Mouse (Mus musculus): ENCODE data around the gene 1700028P14Rik. TPM values are rescaled to one million over a fixed set of nuclear protein-coding genes. Genes with fewer than 3 reads are reported as not detected.
"Not testable (repeated sequence)": the region's sequence is repeated elsewhere in the genome, so short reads cannot be mapped to it uniquely, and the experiment has no call there.

Gene 1700028P14Rik
- total and polyA plus RNA-seq, 3 experiments: not detected

DNA sequence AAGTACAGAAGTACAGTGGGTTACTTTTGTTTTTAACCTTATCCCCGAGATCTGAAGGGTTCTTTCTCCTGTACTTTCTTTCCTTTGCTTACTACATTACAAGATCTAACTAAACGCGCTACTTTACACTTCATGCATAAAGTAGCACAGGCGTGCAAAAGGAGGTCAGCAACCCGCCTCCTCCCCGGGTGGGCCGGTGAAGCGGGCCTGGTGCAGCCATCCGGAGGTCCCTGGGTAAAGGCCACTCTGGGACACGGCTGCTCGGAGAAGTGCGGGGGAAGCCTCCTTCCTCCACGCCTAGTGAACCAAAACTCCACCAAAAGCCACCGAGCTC, 34.3 kb upstream of the 1700028P14Rik start (continued):
- no peak for TF ChIP-seq SIN3A (IDR thresholded peaks at IDR 0.05; ENCODE audit: low read length)
- TF ChIP-seq MXI1 (IDR thresholded peaks at IDR 0.05; ENCODE audit: low read depth, low read length): peak; percentile 52
- no peak for TF ChIP-seq ZC3H11A (IDR thresholded peaks at IDR 0.05; ENCODE audit: low read depth, low read length)
- TF ChIP-seq ZMIZ1 (IDR thresholded peaks at IDR 0.05; ENCODE audit: low read depth, low read length): no peak
- TF ChIP-seq TBP (IDR thresholded peaks at IDR 0.05; ENCODE audit: low read depth, low read length): 0 out of 2 replicates have a peak, but pooled peaks have one; percentile 31
- TF ChIP-seq ZKSCAN1 (IDR thresholded peaks at IDR 0.05; ENCODE audit: low read depth, low read length): no peak
- peak in 1 of 2 experiments; percentile 89; a peak in 1 of 4 replicates for TF ChIP-seq POLR2A (IDR thresholded peaks at IDR 0.05; ENCODE audit: control insufficient read depth in 1 of 2, insufficient read depth in 1 of 2, low read depth in 1 of 2, low read length in 2 of 2, poor library complexity in 1 of 2)
- TF ChIP-seq ZNF384 (IDR thresholded peaks at IDR 0.05; ENCODE audit: low read depth, low read length): no peak
- TF ChIP-seq TCF12 (IDR thresholded peaks at IDR 0.05; ENCODE audit: low read depth, low read length): no peak
- TF ChIP-seq MAX (IDR thresholded peaks at IDR 0.05; ENCODE audit: low read length): 0 out of 2 replicates have a peak, but pooled peaks have one; percentile 18
- no peak for TF ChIP-seq RCOR1 (IDR thresholded peaks at IDR 0.05; ENCODE audit: low read depth, low read length)

- not testable (repeated sequence) for H3K9ac ChIP-seq (ENCODE audit: control insufficient read depth, low read depth, low read length, poor library complexity, severe bottlenecking); H3K4me3 ChIP-seq (ENCODE audit: control insufficient read depth in 1 of 2, insufficient read depth in 1 of 2, low read depth in 2 of 2, low read length in 2 of 2); H3K36me3 ChIP-seq (ENCODE audit: control insufficient read depth in 1 of 2, insufficient read depth in 2 of 2, low read length in 2 of 2); H3K4me1 ChIP-seq (ENCODE audit: control insufficient read depth in 1 of 2, insufficient read depth in 2 of 2, low read length in 2 of 2); H3K79me2 ChIP-seq (ENCODE audit: control insufficient read depth, insufficient read depth, low read length, poor library complexity); DNase-seq (ENCODE audit: low read depth, low spot score); H3K27me3 ChIP-seq (ENCODE audit: control insufficient read depth in 1 of 2, insufficient read depth in 2 of 2, low read length in 2 of 2); H3K9me3 ChIP-seq (replicated peaks; ENCODE audit: insufficient read depth, low read length); H3K27ac ChIP-seq (ENCODE audit: control insufficient read depth, low read depth, low read length)
These were observed 23.0 kb upstream of the 1700028P14Rik start for GRCm38 (mm10) chr19:23675656-23676055.

DNA sequence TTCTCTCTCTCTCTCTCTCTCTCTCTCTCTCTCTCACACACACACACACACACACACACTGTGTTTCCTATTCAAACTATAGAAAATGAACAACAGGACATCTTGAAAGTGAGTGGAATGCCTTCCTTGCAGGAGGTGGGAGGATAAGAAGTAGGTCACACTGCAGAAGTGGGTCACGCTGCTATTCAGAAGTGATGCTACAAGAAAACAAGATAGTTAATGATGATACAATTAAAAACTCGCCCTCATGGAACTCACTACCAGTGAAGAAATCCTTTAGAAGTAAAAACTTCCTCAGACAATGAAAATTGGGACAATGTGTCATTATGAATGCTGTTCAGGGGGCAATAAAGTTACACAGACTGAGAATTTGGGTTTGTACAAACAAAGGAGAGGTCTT, 20.4 kb upstream of the 1700028P14Rik start:
- no peak overlapping the region for H3K27ac ChIP-seq (ENCODE audit: control insufficient read depth, low read depth, low read length)
- no peaks in the 10 kb centered on the region for H3K79me2 ChIP-seq (ENCODE audit: control insufficient read depth, insufficient read depth, low read length, poor library complexity)

GRCm38 (mm10) chr19:23668142-23668655, 15.6 kb upstream of the 1700028P14Rik start:
- H3K9me3 ChIP-seq (replicated peaks; ENCODE audit: insufficient read depth, low read length): no peaks in the 10 kb centered on the region
- H3K27ac ChIP-seq (ENCODE audit: control insufficient read depth, low read depth, low read length): no peak overlapping the region
- no peaks in the 10 kb centered on the region for H3K79me2 ChIP-seq (ENCODE audit: control insufficient read depth, insufficient read depth, low read length, poor library complexity)
- no peaks in the 10 kb centered on the region for H3K4me1 ChIP-seq (ENCODE audit: control insufficient read depth in 1 of 2, insufficient read depth in 2 of 2, low read length in 2 of 2)
- no peak for DNase-seq (ENCODE audit: low read depth, low spot score)
- no peak overlapping the region for H3K9ac ChIP-seq (ENCODE audit: control insufficient read depth, low read depth, low read length, poor library complexity, severe bottlenecking)
- no peak for TF ChIP-seq CTCF (IDR thresholded peaks at IDR 0.05 in 2 of 3, conservative IDR thresholded peaks at IDR 0.05 in 1 of 3; ENCODE audit: control insufficient read depth in 1 of 3, insufficient read depth in 1 of 3, low read depth in 2 of 3, low read length in 3 of 3, poor library complexity in 1 of 3, severe bottlenecking in 1 of 3)
- TF ChIP-seq JUND (IDR thresholded peaks at IDR 0.05; ENCODE audit: low read depth, low read length): no peak
- no peak for TF ChIP-seq EP300 (IDR thresholded peaks at IDR 0.05; ENCODE audit: low read depth in 1 of 2, low read length in 2 of 2)
- TF ChIP-seq ZMIZ1 (IDR thresholded peaks at IDR 0.05; ENCODE audit: low read depth, low read length): no peak
- TF ChIP-seq TCF12 (IDR thresholded peaks at IDR 0.05; ENCODE audit: low read depth, low read length): no peak
- TF ChIP-seq POLR2AphosphoS2 (IDR thresholded peaks at IDR 0.05; ENCODE audit: low read length): no peak
- no peak for TF ChIP-seq MAX (IDR thresholded peaks at IDR 0.05; ENCODE audit: low read length)
- TF ChIP-seq MAZ (IDR thresholded peaks at IDR 0.05; ENCODE audit: low read depth, low read length): no peak
- TF ChIP-seq MYC (IDR thresholded peaks at IDR 0.05; ENCODE audit: low read depth, low read length): no peak
- no peak for TF ChIP-seq HCFC1 (IDR thresholded peaks at IDR 0.05; ENCODE audit: low read depth, low read length)
- TF ChIP-seq SIN3A (IDR thresholded peaks at IDR 0.05; ENCODE audit: low read length): no peak
- TF ChIP-seq E2F4 (IDR thresholded peaks at IDR 0.05; ENCODE audit: borderline replicate concordance, low read depth, low read length): no peak
- TF ChIP-seq GATA1 (IDR thresholded peaks at IDR 0.05; ENCODE audit: low read depth, low read length): no peak
- TF ChIP-seq USF2 (IDR thresholded peaks at IDR 0.05; ENCODE audit: borderline replicate concordance in 1 of 2, insufficient read depth in 1 of 2, low read depth in 1 of 2, low read length in 2 of 2): no peak
- no peak for TF ChIP-seq USF1 (IDR thresholded peaks at IDR 0.05; ENCODE audit: low read depth, low read length)
- TF ChIP-seq MYB (IDR thresholded peaks at IDR 0.05; ENCODE audit: low read depth, low read length): no peak
- TF ChIP-seq KAT2A (conservative IDR thresholded peaks at IDR 0.05; ENCODE audit: low read depth, low read length): no peak
- no peaks in the 10 kb centered on the region for H3K27me3 ChIP-seq (ENCODE audit: control insufficient read depth in 1 of 2, insufficient read depth in 2 of 2, low read length in 2 of 2)
- no peaks in the 10 kb centered on the region for H3K36me3 ChIP-seq (ENCODE audit: control insufficient read depth in 1 of 2, insufficient read depth in 2 of 2, low read length in 2 of 2)
- no peak overlapping the region for H3K4me3 ChIP-seq (ENCODE audit: control insufficient read depth in 1 of 2, insufficient read depth in 1 of 2, low read depth in 2 of 2, low read length in 2 of 2)

More for the DNA sequence above, 20.4 kb upstream of the 1700028P14Rik start:
- Histone ChIP-seq H3K27me3 (ENCODE audit: control insufficient read depth in 1 of 2, insufficient read depth in 2 of 2, low read length in 2 of 2) (no peaks in the 10 kb centered on the region), H3K36me3 (ENCODE audit: control insufficient read depth in 1 of 2, insufficient read depth in 2 of 2, low read length in 2 of 2) (no peaks in the 10 kb centered on the region), H3K9me3 (replicated peaks; ENCODE audit: insufficient read depth, low read length) (no peaks in the 10 kb centered on the region), H3K4me1 (ENCODE audit: control insufficient read depth in 1 of 2, insufficient read depth in 2 of 2, low read length in 2 of 2) (no peaks in the 10 kb centered on the region), H3K4me3 (ENCODE audit: control insufficient read depth in 1 of 2, insufficient read depth in 1 of 2, low read depth in 2 of 2, low read length in 2 of 2) (no peak overlapping the region), H3K9ac (ENCODE audit: control insufficient read depth, low read depth, low read length, poor library complexity, severe bottlenecking) (no peak overlapping the region)
- TF ChIP-seq MYB (IDR thresholded peaks at IDR 0.05; ENCODE audit: low read depth, low read length): no peak
- TF ChIP-seq ZNF384 (IDR thresholded peaks at IDR 0.05; ENCODE audit: low read depth, low read length): no peak
- DNase-seq (ENCODE audit: low read depth, low spot score): no peak

Data from MEL (cell line).